ENCODE assay signal across 13 mouse cellular contexts in the genomic region with DNA sequence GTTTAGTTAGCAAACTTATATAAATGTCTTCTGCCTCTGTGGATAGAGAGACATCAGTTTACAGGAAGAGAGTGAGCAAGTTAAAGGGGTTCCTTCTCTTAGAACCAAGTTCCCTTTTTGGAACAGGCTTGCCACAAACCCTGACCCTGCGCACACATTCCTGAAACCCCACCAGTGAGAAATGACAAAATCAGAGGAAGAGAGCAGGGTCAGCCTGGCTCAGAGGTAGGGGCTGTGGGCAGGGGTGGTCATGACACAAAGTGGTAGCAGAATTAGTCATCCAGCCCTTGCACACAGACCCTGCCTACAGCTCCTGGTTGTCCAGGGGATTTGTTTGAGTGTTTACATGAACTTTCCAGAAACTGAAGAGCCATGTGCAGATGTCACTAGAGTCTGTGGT. TPM values are rescaled to one million over a fixed set of nuclear protein-coding genes. Genes with fewer than 3 reads are reported as not detected.
DNase-seq lines count a peak whose midpoint lies in the region; ATAC-seq and TF ChIP-seq lines count a peak whose summit lies in the region.
"Had no signal": no experiment of that assay in that cellular context is flagged by ENCODE, and none has a peak within 500 bp of the region (broad histone marks: within the 10 kb centered on the region; RNA-seq: fewer than 3 reads in every experiment).

No protein-coding gene starts in this region.

- H3K4me2 ChIP-seq in liver, postnatal 0 days (ENCODE audit: low read depth, low read length): no peak overlapping the region; the same call in 1 of the 2 replicates
- H3K4me2 ChIP-seq: hindbrain, embryonic 14.5 days had no signal

- 74% methylated on average over 1 of the region's 1 CpGs for WGBS in lung, adult 2 months
- WGBS in liver, postnatal 0 days (ENCODE audit: insufficient replicate concordance): 59% methylated on average over 1 of the region's 1 CpGs

- peak overlapping the region; percentile 85 for H3K27ac ChIP-seq in gastrocnemius, adult 2 months
- H3K27ac ChIP-seq in liver, postnatal 0 days (ENCODE audit: low read depth): peak overlapping the region; percentile 93
- H3K27ac ChIP-seq: hindbrain, embryonic 14.5 days had no signal

- TF ChIP-seq CTCF in gastrocnemius, adult 2 months (IDR thresholded peaks at IDR 0.05): no peak
- TF ChIP-seq CTCF in lung, adult 2 months (IDR thresholded peaks at IDR 0.05; ENCODE audit: insufficient read depth, low read length): no peak
- TF ChIP-seq CTCF in liver, postnatal 0 days (IDR thresholded peaks at IDR 0.05; ENCODE audit: low read depth): no peak

- intact Hi-C loops in gastrocnemius, adult 2 months (cut with DNase I): no loop called here
- intact Hi-C loops in gastrocnemius, postnatal 36 days (cut with DNase I): no loop called here

- no peak for TF ChIP-seq POLR2A in lung, adult 2 months (IDR thresholded peaks at IDR 0.05; ENCODE audit: borderline replicate concordance, extremely low read depth, low read depth, low read length)

- H3K9ac ChIP-seq in liver, postnatal 0 days (replicated peaks): no peak overlapping the region
- H3K9ac ChIP-seq: forebrain, postnatal 0 days; heart, embryonic 15.5 days; hindbrain, embryonic 14.5 days had no signal

- no peak for TF ChIP-seq EP300 in liver, postnatal 0 days (IDR thresholded peaks at IDR 0.05; ENCODE audit: low read depth)

- no peaks in the 10 kb centered on the region for H3K4me1 ChIP-seq in lung, adult 2 months (ENCODE audit: control insufficient read depth, insufficient read depth, low read length)
- peaks cover 13% of the 10 kb centered on the region for H3K4me1 ChIP-seq in liver, postnatal 0 days (ENCODE audit: insufficient read depth)
- H3K4me1 ChIP-seq: heart, embryonic 15.5 days had no signal

- no peaks in the 10 kb centered on the region; the same call in 1 of the 2 replicates for H3K9me3 ChIP-seq in liver, postnatal 0 days (ENCODE audit: low read length)
- H3K9me3 ChIP-seq: heart, embryonic 15.5 days had no signal

- no peaks in the 10 kb centered on the region for H3K27me3 ChIP-seq in liver, postnatal 0 days (ENCODE audit: insufficient read depth, low read length)
- H3K27me3 ChIP-seq: heart, embryonic 15.5 days had no signal

- H3K4me3 ChIP-seq in gastrocnemius, adult 2 months: no peak overlapping the region
- H3K4me3 ChIP-seq in lung, adult 2 months (replicated peaks; ENCODE audit: extremely low read depth, low read depth, low read length): no peak overlapping the region
- H3K4me3 ChIP-seq in liver, postnatal 0 days (ENCODE audit: low read depth, low read length): no peak overlapping the region
- H3K4me3 ChIP-seq: heart, embryonic 15.5 days had no signal

- ATAC-seq in liver, postnatal 0 days: no peak
- ATAC-seq in inflammation-experienced regulatory T-cells, adult 6 months: no peak
- ATAC-seq: forebrain, postnatal 0 days had no signal

- H3K36me3 ChIP-seq in liver, postnatal 0 days (replicated peaks; ENCODE audit: insufficient read depth, low read length): no peaks in the 10 kb centered on the region
- H3K36me3 ChIP-seq: heart, embryonic 15.5 days had no signal

- DNase-seq in gastrocnemius, adult 2 months: no peak
- no peak for DNase-seq in gastrocnemius, postnatal 36 days
- peak; percentile 39 for DNase-seq in lung, postnatal 25 days (ENCODE audit: low spot score)
- DNase-seq in lung, adult 2 months: no peak
- no peak for DNase-seq in liver, postnatal 0 days
- no peak for DNase-seq in gastrocnemius, postnatal 25 days
- DNase-seq in urinary bladder, postnatal 14 days (ENCODE audit: low spot score): no peak
- DNase-seq: adrenal gland, postnatal 25 days; forebrain, postnatal 0 days; gastrocnemius, postnatal 10 days had no signal

RNA-seq across cellular contexts. Expression of a gene that starts 10.5 kb away (rescaled TPM):
- total RNA-seq in gastrocnemius, adult 2 months (2021): 1 to 10 TPM; 1.0 to 1.5 TPM
- total RNA-seq in gastrocnemius, postnatal 36 days (2021): 1 to 10 TPM in 1 of 2 experiments, under 1 TPM in 1; 0.92 to 2.6 TPM
- polyA plus RNA-seq in lung, adult 2 months (2012; rRNA removed): 10.0 and 10.3 TPM in 2 replicates
- polyA plus RNA-seq in liver, postnatal 0 days (2015; fragmentation: Nextera tagmentation; extraction: Ambion mirVana): 11.3 and 13.5 TPM in 2 replicates
- under 1 TPM; 0.21 to 0.68 (median 0.22) TPM for polyA plus RNA-seq in inflammation-experienced regulatory T-cells, adult 6 months (2017; shearing (Covaris generic))
- total RNA-seq in gastrocnemius, postnatal 25 days (2021): 1 to 10 TPM; 1.7 to 3.6 TPM

RNA-seq across cellular contexts. Expression of a gene that starts 23.7 kb away (rescaled TPM):
- total RNA-seq in gastrocnemius, adult 2 months (2021): 10 to 100 TPM; 20.1 to 26.2 TPM
- 10 to 100 TPM; 19.1 to 20.0 TPM for total RNA-seq in gastrocnemius, postnatal 36 days (2021)
- 14.8 and 22.7 TPM in 2 replicates for polyA plus RNA-seq in lung, adult 2 months (2012; rRNA removed)
- polyA plus RNA-seq in liver, postnatal 0 days (2015; fragmentation: Nextera tagmentation; extraction: Ambion mirVana): 12.9 and 15.0 TPM in 2 replicates
- 10 to 100 TPM; 74.6 to 77.3 (median 75.8) TPM for polyA plus RNA-seq in inflammation-experienced regulatory T-cells, adult 6 months (2017; shearing (Covaris generic))
- total RNA-seq in gastrocnemius, postnatal 25 days (2021): 10 to 100 TPM; 20.7 to 21.5 TPM

RNA-seq across cellular contexts. Expression of a gene that starts 24.0 kb away (rescaled TPM):
- total RNA-seq in gastrocnemius, adult 2 months (2021): 1 to 10 TPM; 2.2 to 3.6 TPM
- total RNA-seq in gastrocnemius, postnatal 36 days (2021): 1 to 10 TPM; 2.9 to 3.2 TPM
- 18.3 and 20.6 TPM in 2 replicates for polyA plus RNA-seq in lung, adult 2 months (2012; rRNA removed)
- polyA plus RNA-seq in liver, postnatal 0 days (2015; fragmentation: Nextera tagmentation; extraction: Ambion mirVana): 2.3 and 2.5 TPM in 2 replicates
- polyA plus RNA-seq in inflammation-experienced regulatory T-cells, adult 6 months (2017; shearing (Covaris generic)): 1 to 10 TPM; 3.9 to 5.3 (median 5.3) TPM
- total RNA-seq in gastrocnemius, postnatal 25 days (2021): 1 to 10 TPM; 3.4 to 4.2 TPM

RNA-seq across cellular contexts. Expression of a gene that starts 32.5 kb away (rescaled TPM):
- 10 to 100 TPM in 1 of 2 experiments, 1 to 10 TPM in 1; 9.9 to 11.8 TPM for total RNA-seq in gastrocnemius, adult 2 months (2021)
- 10 to 100 TPM in 1 of 2 experiments, 1 to 10 TPM in 1; 8.8 to 11.7 TPM for total RNA-seq in gastrocnemius, postnatal 36 days (2021)
- polyA plus RNA-seq in lung, adult 2 months (2012; rRNA removed): 15.9 and 22.4 TPM in 2 replicates
- 14.9 and 17.8 TPM in 2 replicates for polyA plus RNA-seq in liver, postnatal 0 days (2015; fragmentation: Nextera tagmentation; extraction: Ambion mirVana)
- polyA plus RNA-seq in inflammation-experienced regulatory T-cells, adult 6 months (2017; shearing (Covaris generic)): 10 to 100 TPM; 64.5 to 69.6 (median 66.4) TPM
- 1 to 10 TPM; 9.8 to 10.0 TPM for total RNA-seq in gastrocnemius, postnatal 25 days (2021)

RNA-seq across cellular contexts. Expression of a gene that starts 35.5 kb away (rescaled TPM):
- total RNA-seq in gastrocnemius, adult 2 months (2021): 1 to 10 TPM; 8.8 to 9.7 TPM
- total RNA-seq in gastrocnemius, postnatal 36 days (2021): 1 to 10 TPM; 7.7 to 9.8 TPM
- 38.4 and 53.7 TPM in 2 replicates for polyA plus RNA-seq in lung, adult 2 months (2012; rRNA removed)
- polyA plus RNA-seq in liver, postnatal 0 days (2015; fragmentation: Nextera tagmentation; extraction: Ambion mirVana): 2.5 and 2.9 TPM in 2 replicates
- polyA plus RNA-seq in inflammation-experienced regulatory T-cells, adult 6 months (2017; shearing (Covaris generic)): 100 to 1,000 TPM; 184 to 337 (median 319) TPM
- 1 to 10 TPM; 8.0 to 8.3 TPM for total RNA-seq in gastrocnemius, postnatal 25 days (2021)
